Mouse (Mus musculus): ENCODE data around the gene Rsrc1. TPM values are rescaled to one million over a fixed set of nuclear protein-coding genes. Genes with fewer than 3 reads are reported as not detected.

The Rsrc1 gene
- polyA plus RNA-seq, 1 experiment from 2014 or later: 27.0 TPM

DNA sequence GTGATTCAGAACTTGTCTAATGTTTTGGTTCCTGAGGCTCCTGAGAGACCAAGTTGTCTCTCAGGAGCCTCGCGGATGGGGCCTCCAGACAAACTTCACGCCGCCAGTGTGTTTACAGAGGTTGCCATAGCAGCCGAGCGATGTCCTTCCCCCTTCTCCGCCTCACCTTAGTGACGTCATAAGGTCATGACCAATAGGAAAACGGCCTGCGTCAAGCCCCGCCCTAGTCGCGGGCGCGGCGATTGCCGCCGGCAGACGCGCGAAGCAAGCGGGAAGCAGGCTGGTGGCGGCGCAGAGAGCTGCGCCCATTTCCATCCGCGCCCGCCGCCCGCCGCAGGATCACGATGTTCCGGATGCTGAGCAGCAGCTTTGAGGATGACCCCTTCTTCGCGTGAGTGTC lies 392.7 kb downstream of the Rsrc1 start, which contains the start of gene Mlf1:
Mlf1 (plus strand) TSS at position 226 of the 400 bp plus-strand sequence.
- H3K9me3 ChIP-seq (ENCODE audit: control insufficient read depth, low read length): no peaks in the 10 kb centered on the region
- WGBS: 0% methylated on average over 35 of the region's 35 CpGs
- peak within 1 kb of the TSS; percentile 76 for H3K4me2 ChIP-seq (ENCODE audit: low read length)
- peak within 1 kb of the TSS; percentile 73 to 86 for H3K4me3 ChIP-seq (ENCODE audit: control insufficient read depth in 1 of 2, insufficient read depth in 1 of 2, low read depth in 1 of 2, low read length in 2 of 2)
- ATAC-seq (ENCODE audit: insufficient number of reproducible peaks, insufficient read depth, low FRiP score, low read depth): peak; percentile 93
- peak within 1 kb of the TSS; percentile 92 to 94 for H3K27ac ChIP-seq (replicated peaks in 1 of 2; ENCODE audit: control insufficient read depth in 1 of 2, insufficient read depth in 1 of 2, low read depth in 2 of 2, low read length in 2 of 2)
- H3K27me3 ChIP-seq (ENCODE audit: control insufficient read depth, insufficient read depth, low read length): no peaks in the 10 kb centered on the region
- H3K9ac ChIP-seq (ENCODE audit: low read length): peak within 1 kb of the TSS; percentile 86
- H3K36me3 ChIP-seq (ENCODE audit: control insufficient read depth, insufficient read depth, low read length): no peaks in the 10 kb centered on the region
- H3K4me1 ChIP-seq (ENCODE audit: control insufficient read depth in 2 of 2, insufficient read depth in 2 of 2, low read length in 2 of 2): peaks cover 11 to 49% of the 10 kb centered on the region in 2 experiments

DNA sequence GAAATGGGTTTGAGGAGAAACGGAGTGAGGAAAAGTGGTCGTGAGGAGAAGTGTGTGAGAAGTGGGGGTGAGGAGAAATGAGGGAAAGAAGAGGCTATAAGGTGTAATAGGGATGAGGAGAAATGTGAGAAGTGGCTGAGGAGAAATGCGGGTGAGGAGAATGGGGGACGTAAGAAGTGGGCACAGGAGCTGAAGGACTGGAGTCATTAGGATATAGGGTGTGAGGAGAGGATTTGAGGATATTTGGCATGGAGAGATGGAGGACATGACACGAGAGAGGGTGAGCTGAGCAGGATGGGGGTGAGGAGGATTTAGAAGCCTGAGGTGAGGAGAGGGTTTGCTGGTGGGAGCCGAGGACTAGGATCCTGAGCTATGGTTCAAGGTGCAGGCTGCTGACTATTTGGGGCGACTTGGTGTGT lies 393.2 kb downstream of the Rsrc1 start:
- ATAC-seq (ENCODE audit: insufficient number of reproducible peaks, insufficient read depth, low FRiP score, low read depth): no peak
- H3K27ac ChIP-seq (replicated peaks in 1 of 2; ENCODE audit: control insufficient read depth in 1 of 2, insufficient read depth in 1 of 2, low read depth in 2 of 2, low read length in 2 of 2): peak overlapping the region; percentile 43 to 69; a peak in 2 of 4 replicates

DNA sequence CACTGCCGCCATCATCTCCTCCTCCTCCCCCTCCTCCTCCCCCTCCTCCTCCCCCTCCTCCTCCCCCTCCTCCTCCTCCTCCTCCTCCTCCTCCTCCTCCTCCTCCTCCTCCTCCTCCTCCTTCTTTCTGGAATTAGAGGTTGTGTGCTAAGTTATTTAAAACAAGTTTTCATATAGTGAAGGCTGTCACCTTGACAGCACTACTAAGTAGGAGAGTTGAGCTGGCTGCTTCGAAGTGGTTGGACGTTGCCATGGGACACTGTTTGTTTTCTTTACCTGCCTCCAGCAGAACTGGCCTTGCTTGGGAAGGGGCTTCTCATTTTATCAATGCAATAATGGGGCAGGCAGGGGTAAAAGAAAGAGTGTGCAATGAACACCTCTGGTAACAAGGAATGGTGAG lies 393.9 kb downstream of the Rsrc1 start, which contains the start of gene Gm17402:
Gm17402 (minus strand) TSS at position 101 of the 400 bp plus-strand sequence.
- peak within 1 kb of the TSS; percentile 76 for H3K4me2 ChIP-seq (ENCODE audit: low read length)
- H3K4me3 ChIP-seq (ENCODE audit: control insufficient read depth in 1 of 2, insufficient read depth in 1 of 2, low read depth in 1 of 2, low read length in 2 of 2): peak within 1 kb of the TSS; percentile 73 to 86
- no peaks in the 10 kb centered on the region for H3K27me3 ChIP-seq (ENCODE audit: control insufficient read depth, insufficient read depth, low read length)
- H3K4me1 ChIP-seq (ENCODE audit: control insufficient read depth in 2 of 2, insufficient read depth in 2 of 2, low read length in 2 of 2): peaks cover 11 to 40% of the 10 kb centered on the region in 2 experiments
- no peaks in the 10 kb centered on the region for H3K9me3 ChIP-seq (ENCODE audit: control insufficient read depth, low read length)
- ATAC-seq (ENCODE audit: insufficient number of reproducible peaks, insufficient read depth, low FRiP score, low read depth): no peak
- H3K36me3 ChIP-seq (ENCODE audit: control insufficient read depth, insufficient read depth, low read length): no peaks in the 10 kb centered on the region
- WGBS: 32% methylated on average over 3 of the region's 3 CpGs
- H3K27ac ChIP-seq (replicated peaks in 1 of 2; ENCODE audit: control insufficient read depth in 1 of 2, insufficient read depth in 1 of 2, low read depth in 2 of 2, low read length in 2 of 2): peak within 1 kb of the TSS; percentile 43 to 69; a peak in 3 of 4 replicates
- H3K9ac ChIP-seq (ENCODE audit: low read length): peak within 1 kb of the TSS; percentile 86

More for the DNA sequence above, 393.2 kb downstream of the Rsrc1 start:
- Histone ChIP-seq H3K9ac (ENCODE audit: low read length) (peak overlapping the region; percentile 86), H3K27me3 (ENCODE audit: control insufficient read depth, insufficient read depth, low read length) (no peaks in the 10 kb centered on the region), H3K4me1 (ENCODE audit: control insufficient read depth in 2 of 2, insufficient read depth in 2 of 2, low read length in 2 of 2) (peaks cover 11 to 44% of the 10 kb centered on the region in 2 experiments), H3K4me3 (ENCODE audit: control insufficient read depth in 1 of 2, insufficient read depth in 1 of 2, low read depth in 1 of 2, low read length in 2 of 2) (peak overlapping the region; percentile 73 to 86), H3K9me3 (ENCODE audit: control insufficient read depth, low read length) (no peaks in the 10 kb centered on the region), H3K4me2 (ENCODE audit: low read length) (peak overlapping the region; percentile 76), H3K36me3 (ENCODE audit: control insufficient read depth, insufficient read depth, low read length) (no peaks in the 10 kb centered on the region)
- 34% methylated on average over 7 of the region's 7 CpGs for WGBS

DNA sequence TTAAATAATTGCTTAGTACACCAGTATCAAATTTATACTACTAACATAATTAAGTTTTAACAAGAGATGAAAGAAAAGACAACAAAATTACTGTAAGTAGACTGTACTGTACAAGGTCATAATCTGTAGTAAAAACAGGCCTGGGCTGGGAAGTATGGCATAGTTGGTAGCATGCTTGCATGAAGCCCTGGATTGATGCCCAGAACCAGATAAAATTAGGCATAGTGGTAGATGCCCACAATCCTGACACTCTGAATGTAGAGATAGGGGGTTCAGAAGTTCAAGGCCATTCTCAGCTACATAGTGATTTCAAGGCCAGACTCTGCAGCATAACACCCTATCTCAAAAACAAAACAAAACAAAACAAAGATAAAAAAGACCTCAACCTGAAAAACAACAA lies 397.0 kb downstream of the Rsrc1 start:
- no peaks in the 10 kb centered on the region for H3K27me3 ChIP-seq (ENCODE audit: control insufficient read depth, insufficient read depth, low read length)
- H3K36me3 ChIP-seq (ENCODE audit: control insufficient read depth, insufficient read depth, low read length): no peaks in the 10 kb centered on the region
- H3K27ac ChIP-seq (replicated peaks in 1 of 2; ENCODE audit: control insufficient read depth in 1 of 2, insufficient read depth in 1 of 2, low read depth in 2 of 2, low read length in 2 of 2): peak overlapping the region in 1 of 2 experiments; percentile 66; a peak in 3 of 4 replicates
- no peak for ATAC-seq (ENCODE audit: insufficient number of reproducible peaks, insufficient read depth, low FRiP score, low read depth)
- no peaks in the 10 kb centered on the region for H3K9me3 ChIP-seq (ENCODE audit: control insufficient read depth, low read length)
- no peak overlapping the region for H3K4me3 ChIP-seq (ENCODE audit: control insufficient read depth in 1 of 2, insufficient read depth in 1 of 2, low read depth in 1 of 2, low read length in 2 of 2)
- 0 out of 2 replicates have a peak overlapping the region, but pooled peaks have one; percentile 6 for H3K4me2 ChIP-seq (ENCODE audit: low read length)
- H3K4me1 ChIP-seq (ENCODE audit: control insufficient read depth in 2 of 2, insufficient read depth in 2 of 2, low read length in 2 of 2): peaks cover 3 to 17% of the 10 kb centered on the region in 2 experiments; a peak in 2 of 4 replicates
- no peak overlapping the region for H3K9ac ChIP-seq (ENCODE audit: low read length)

Other genes starting within 250 kb of the Rsrc1 start
- 3.4 and 11.3 TPM in 2 replicates for gene Shox2, start 381 bp downstream of the Rsrc1 start, polyA plus RNA-seq (2014; fragmentation: Nextera tagmentation; extraction: Ambion mirVana)